Mouse (Mus musculus) C2C12 (cell line): ENCODE data around the gene Ccdc188.

Experiments
- CEBPB ChIP-seq: IDR thresholded peaks from one replicate; pipeline ENCODE4 v1.6.1; 2011; ENCODE audit warnings: low read depth, mild to moderate bottlenecking, control low read depth, moderate library complexity
- CTCF ChIP-seq: IDR thresholded peaks from one replicate; pipeline ENCODE4 v1.5.1; 2011; ENCODE audit not compliant: control insufficient read depth, insufficient read depth, insufficient read length
- FOSL1 ChIP-seq: IDR thresholded peaks from one replicate; pipeline ENCODE4 v1.8.0; 2011; ENCODE audit warnings: mild to moderate bottlenecking, low read length; ENCODE audit not compliant: poor library complexity, insufficient read depth, severe bottlenecking
- MAX ChIP-seq: IDR thresholded peaks from one replicate; pipeline ENCODE4 v1.6.1; 2011; ENCODE audit warnings: mild to moderate bottlenecking, control low read depth
- MYOD1 ChIP-seq: IDR thresholded peaks from one replicate; pipeline ENCODE4 v1.6.1; 2011; ENCODE audit warnings: low read depth; ENCODE audit not compliant: control insufficient read depth, insufficient read length
- MYOG ChIP-seq: IDR thresholded peaks from one replicate; pipeline ENCODE4 v1.6.1; 2011; ENCODE audit not compliant: control insufficient read depth, insufficient read length; ENCODE audit errors: extremely low read depth
- USF1 ChIP-seq: IDR thresholded peaks from one replicate; pipeline ENCODE4 v1.6.1; 2011; ENCODE audit warnings: low read depth, mild to moderate bottlenecking, control low read depth, moderate library complexity

- TF ChIP-seq CTCF (no peak), USF1 (no peak), MYOG (no peak), MAX (no peak), MYOD1 (no peak), CEBPB (no peak), FOSL1 (no peak)
Measured at GRCm38 (mm10) chr16:18197881-18198280, 19.8 kb upstream of the Ccdc188 start.
